Mouse (Mus musculus) CH12.LX (cell line): ENCODE measurements around the gene Rpl38. TPM values are rescaled to one million over a fixed set of nuclear protein-coding genes. Genes with fewer than 3 reads are reported as not detected.

Experiments
- DNase-seq: peaks from one replicate; pipeline ENCODE4 v3.0.0-alpha.2; 2013; ENCODE audit errors: extremely low read depth
- H3K27ac ChIP-seq: 2 replicates; pipeline ENCODE4 v1.5.1; 2012; ENCODE audit warnings: low read depth, mild to moderate bottlenecking, control low read depth, moderate library complexity; ENCODE audit not compliant: insufficient read depth
- H3K27me3 ChIP-seq: replicated peaks from 2 replicates; pipeline ENCODE3; 2012; ENCODE audit warnings: inconsistent platforms
- H3K36me3 ChIP-seq, 2 experiments: replicated peaks in 1 of 2; 2 replicates each; pipeline versions ENCODE3 to v1.6.1; 2012; ENCODE audit warnings: inconsistent platforms in 1 of 2, low read length in 1 of 2, mild to moderate bottlenecking in 1 of 2, mixed read lengths in 1 of 2, moderate library complexity in 1 of 2; ENCODE audit not compliant: control insufficient read depth in 1 of 2, insufficient read depth in 1 of 2
- H3K4me1 ChIP-seq, 2 experiments: 2 replicates each; pipeline ENCODE4 v1.6.1; 2012; ENCODE audit warnings: inconsistent platforms in 1 of 2, moderate library complexity in 1 of 2; ENCODE audit not compliant: insufficient read depth in 2 of 2, control insufficient read depth in 1 of 2
- H3K4me2 ChIP-seq: 2 replicates; pipeline ENCODE4 v1.6.1; 2012; ENCODE audit warnings: low read depth, mild to moderate bottlenecking, control low read depth; ENCODE audit not compliant: poor library complexity, insufficient read depth, severe bottlenecking
- H3K4me3 ChIP-seq, 3 experiments: fragments of 150-350 bp in 1 of 3; sonication (generic) in 1 of 3; replicated peaks in 1 of 3; 2 replicates each; pipeline versions ENCODE3 to v1.5.1; 2011 to 2012; ENCODE audit warnings: low read depth in 2 of 3, low read length in 2 of 3, mild to moderate bottlenecking in 2 of 3, moderate library complexity in 2 of 3, control low read depth in 1 of 3, improper control_type of control experiment in 1 of 3, inconsistent platforms in 1 of 3, mixed read lengths in 1 of 3; ENCODE audit not compliant: poor library complexity in 1 of 3
- H3K79me2 ChIP-seq: replicated peaks from 2 replicates; pipeline ENCODE4 v1.6.1; 2012; ENCODE audit warnings: mild to moderate bottlenecking, moderate library complexity; ENCODE audit not compliant: control insufficient read depth, poor library complexity, insufficient read depth, severe bottlenecking; ENCODE audit errors: extremely low read depth
- H3K9ac ChIP-seq: 2 replicates; pipeline ENCODE4 v1.6.1; 2012; ENCODE audit warnings: low read depth, mild to moderate bottlenecking, control low read depth, moderate library complexity; ENCODE audit not compliant: insufficient read depth
- H3K9me3 ChIP-seq: replicated peaks from 2 replicates; pipeline ENCODE3; 2012; ENCODE audit warnings: low read length, inconsistent platforms, mixed read lengths
- BHLHE40 ChIP-seq: IDR thresholded peaks from 2 replicates; pipeline ENCODE4 v1.6.1; 2011; ENCODE audit warnings: mild to moderate bottlenecking, low read depth, low read length, improper control_type of control experiment
- CHD1 ChIP-seq: IDR thresholded peaks from 2 replicates; pipeline ENCODE4 v1.6.1; 2012; ENCODE audit warnings: low read depth, low read length, improper control_type of control experiment, inconsistent platforms
- CTCF ChIP-seq, 2 experiments: IDR thresholded peaks in 1 of 2; conservative IDR thresholded peaks in 1 of 2; 2 replicates each; pipeline ENCODE4 v1.5.1; 2011 to 2012; ENCODE audit warnings: low read depth in 2 of 2, low read length in 2 of 2, improper control_type of control experiment in 1 of 2, inconsistent platforms in 1 of 2, mild to moderate bottlenecking in 1 of 2, moderate library complexity in 1 of 2
- E2F4 ChIP-seq: IDR thresholded peaks from 2 replicates; pipeline ENCODE4 v1.6.1; 2011; ENCODE audit warnings: low read depth, low read length, improper control_type of control experiment; ENCODE audit not compliant: insufficient replicate concordance
- ELF1 ChIP-seq: IDR thresholded peaks from 2 replicates; pipeline ENCODE4 v1.6.1; 2014; ENCODE audit warnings: low read depth, mild to moderate bottlenecking, inconsistent platforms, low read length, improper control_type of control experiment
- EP300 ChIP-seq: IDR thresholded peaks from 2 replicates; pipeline ENCODE4 v1.6.1; 2011; ENCODE audit warnings: low read length, improper control_type of control experiment
- ETS1 ChIP-seq: conservative IDR thresholded peaks from 2 replicates; pipeline ENCODE4 v1.6.1; 2012; ENCODE audit warnings: low read depth, mild to moderate bottlenecking, inconsistent platforms, low read length, improper control_type of control experiment, moderate library complexity
- GABPA ChIP-seq: IDR thresholded peaks from 2 replicates; pipeline ENCODE4 v1.6.1; 2012; ENCODE audit warnings: low read depth, low read length, improper control_type of control experiment, inconsistent platforms; ENCODE audit not compliant: insufficient replicate concordance
- JUND ChIP-seq: conservative IDR thresholded peaks from 2 replicates; pipeline ENCODE4 v1.6.1; 2011; ENCODE audit warnings: low read depth, low read length, improper control_type of control experiment
- MAFK ChIP-seq: IDR thresholded peaks from 2 replicates; pipeline ENCODE4 v1.6.1; 2011; ENCODE audit warnings: low read length, improper control_type of control experiment; ENCODE audit not compliant: insufficient replicate concordance
- MAZ ChIP-seq: IDR thresholded peaks from 2 replicates; pipeline ENCODE4 v1.6.1; 2012; ENCODE audit warnings: low read depth, mild to moderate bottlenecking, inconsistent platforms, low read length, improper control_type of control experiment, moderate library complexity
- MXI1 ChIP-seq: IDR thresholded peaks from 2 replicates; pipeline ENCODE4 v1.6.1; 2011; ENCODE audit warnings: mild to moderate bottlenecking, low read depth, low read length, improper control_type of control experiment
- NELFE ChIP-seq: IDR thresholded peaks from 2 replicates; pipeline ENCODE4 v1.6.1; 2011; ENCODE audit warnings: low read depth, low read length, improper control_type of control experiment
- POLR2A ChIP-seq: IDR thresholded peaks from 2 replicates; pipeline ENCODE4 v1.6.1; 2011; ENCODE audit warnings: low read depth, mild to moderate bottlenecking, improper control_type of control experiment, low read length
- RAD21 ChIP-seq: IDR thresholded peaks from 2 replicates; pipeline ENCODE4 v1.6.1; 2011; ENCODE audit warnings: low read depth, mild to moderate bottlenecking, low read length, improper control_type of control experiment, moderate library complexity
- RCOR1 ChIP-seq: conservative IDR thresholded peaks from 2 replicates; pipeline ENCODE4 v1.6.1; 2012; ENCODE audit warnings: low read depth, mild to moderate bottlenecking, inconsistent platforms, low read length, improper control_type of control experiment
- SMC3 ChIP-seq: IDR thresholded peaks from 2 replicates; pipeline ENCODE4 v1.6.1; 2011; ENCODE audit warnings: low read depth, low read length, improper control_type of control experiment
- TCF12 ChIP-seq: IDR thresholded peaks from 2 replicates; pipeline ENCODE4 v1.6.1; 2014; ENCODE audit warnings: low read depth, mild to moderate bottlenecking, inconsistent platforms, low read length, improper control_type of control experiment
- UBTF ChIP-seq: IDR thresholded peaks from 2 replicates; pipeline ENCODE4 v1.6.1; 2012; ENCODE audit warnings: low read depth, mild to moderate bottlenecking, inconsistent platforms, low read length, improper control_type of control experiment, moderate library complexity
- ZNF384 ChIP-seq: IDR thresholded peaks from 2 replicates; pipeline ENCODE4 v1.6.1; 2012; ENCODE audit warnings: low read depth, low read length, improper control_type of control experiment, inconsistent platforms
- dilution Hi-C: fragments of 300-500 bp; cut with MboI; formaldehyde crosslinking; loops from 2 replicates; pipeline ENCODE4 v1.14.3; 2020; ENCODE audit warnings: low sequenced_read_pairs; ENCODE audit not compliant: extremely low pct_unique_long_range_greater_than_20kb, extremely low pct_ligation_motif_present
- in situ Hi-C: fragments of 300-500 bp; cut with MboI; formaldehyde crosslinking; loops from 3 replicates; pipeline ENCODE4 v1.14.3; 2019; ENCODE audit warnings: low sequenced_read_pairs, low pct_ligation_motif_present, low pct_unique_long_range_greater_than_20kb, mixed read lengths
- polyA plus RNA-seq: library from polyadenylated mRNA; unstranded; fragments of >175 nt; gene quantifications from 2 replicates; pipeline ENCODE4 v1.2.1, GENCODE M21; 2012; ENCODE audit warnings: low read depth; ENCODE audit not compliant: insufficient read length
- total RNA-seq, 2 experiments: library from RNA; depleted of rRNA; stranded (reverse); fragments of 300-350 nt in 1 of 2; fragments of >200 nt in 1 of 2; gene quantifications; 2 replicates each; pipeline ENCODE4 v1.2.3; 2012 to 2014

Gene Rpl38
- total and polyA plus RNA-seq, 3 experiments, result 1,435 to 5,556 (median 4,204) TPM

GRCm38 (mm10) chr11:114657737-114658136 is 10.6 kb upstream of the Rpl38 start:
- H3K9ac ChIP-seq, result no peak overlapping the region
- no peaks in the 10 kb centered on the region for H3K9me3 ChIP-seq
- H3K36me3 ChIP-seq, result no peaks in the 10 kb centered on the region
- no peaks in the 10 kb centered on the region for H3K79me2 ChIP-seq
- H3K4me3 ChIP-seq, result no peak overlapping the region
- TF ChIP-seq EP300, result no peak
- peak; percentile 33 for TF ChIP-seq SMC3
- TF ChIP-seq RCOR1, result no peak
- no peak for TF ChIP-seq JUND
- TF ChIP-seq UBTF, result no peak
- no peak for TF ChIP-seq CHD1
- TF ChIP-seq MXI1, result no peak
- no peak for TF ChIP-seq E2F4
- TF ChIP-seq ELF1, result peak; percentile 23; the same call in 1 of the 2 replicates
- no peak for TF ChIP-seq MAFK
- TF ChIP-seq MAZ, result no peak
- peak; percentile 59 to 75 for TF ChIP-seq CTCF (conservative IDR thresholded peaks at IDR 0.05 in 1 of 2, IDR thresholded peaks at IDR 0.05 in 1 of 2; ENCODE audit: low read depth in 2 of 2, low read length in 2 of 2)
- no peak for TF ChIP-seq GABPA
- TF ChIP-seq ZNF384, result no peak
- no peak for TF ChIP-seq ETS1
- no peak for TF ChIP-seq POLR2A
- TF ChIP-seq BHLHE40, result no peak
- TF ChIP-seq TCF12, result no peak
- TF ChIP-seq RAD21, result peak; percentile 9
- no peak overlapping the region for H3K4me2 ChIP-seq
- H3K4me1 ChIP-seq, result peaks cover 15 to 27% of the 10 kb centered on the region in 2 experiments
- H3K27me3 ChIP-seq, result peaks cover 18% of the 10 kb centered on the region
- in situ Hi-C loops (loop anchor here (25.0 kb wide), 1 partner anchor 945 kb away; the partner anchor contains the start of gene Cpsf4l), dilution Hi-C loops (no loop called here)
- DNase-seq, result peak; percentile 61
- H3K27ac ChIP-seq, result no peak overlapping the region

- no peak for TF ChIP-seq NELFE
- Histone ChIP-seq H3K4me2 (no peak overlapping the region), H3K27ac (no peak overlapping the region), H3K79me2 (no peaks in the 10 kb centered on the region), H3K4me3 (no peak overlapping the region), H3K4me1 (peaks cover 0 to 4% of the 10 kb centered on the region in 2 experiments; a peak in 1 of 4 replicates), H3K9ac (no peak overlapping the region), H3K27me3 (peaks cover 51% of the 10 kb centered on the region), H3K36me3 (no peaks in the 10 kb centered on the region), H3K9me3 (no peaks in the 10 kb centered on the region)
- DNase-seq, result no peak
- in situ Hi-C loops, result loop anchor here (25.0 kb wide), 1 partner anchor 950 kb away; the partner anchor contains the start of gene Cpsf4l
- dilution Hi-C loops, result no loop called here
Observed at GRCm38 (mm10) chr11:114662161-114662560, 6.2 kb upstream of the Rpl38 start.
